Mouse (Mus musculus): ENCODE results near the gene Scrn3. TPM values are rescaled to one million over a fixed set of nuclear protein-coding genes. Genes with fewer than 3 reads are reported as not detected.

The Scrn3 gene
- polyA plus RNA-seq, 1 experiment from 2014 or later = 8.4 TPM

DNA sequence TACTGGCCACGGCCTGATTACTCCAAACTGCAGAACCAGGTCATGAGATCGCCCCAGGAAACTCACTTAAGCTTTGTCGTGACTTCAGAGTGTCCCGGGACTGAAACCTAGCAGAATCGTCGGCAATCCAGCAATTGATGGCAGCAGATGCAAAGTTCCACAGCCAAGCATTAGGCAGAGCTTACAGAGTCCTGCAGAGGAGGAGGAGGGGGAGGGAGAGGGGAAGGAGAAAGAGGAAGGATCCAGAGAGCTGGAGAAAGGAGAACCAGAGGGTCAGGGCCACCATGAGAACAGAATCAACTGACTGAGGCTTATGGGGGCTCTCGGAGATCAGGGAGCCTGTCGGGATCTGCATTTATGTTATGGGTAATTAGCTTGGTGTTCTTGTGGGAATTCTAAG is 26.0 kb downstream of the Scrn3 start:
- 83% methylated on average over 8 of the region's 8 CpGs for WGBS
- Histone ChIP-seq H3K9ac (ENCODE audit: low read depth, low read length) (no peak overlapping the region), H3K9me3 (ENCODE audit: control insufficient read depth, low read length) (no peaks in the 10 kb centered on the region), H3K36me3 (ENCODE audit: control insufficient read depth, insufficient read depth, low read length) (no peaks in the 10 kb centered on the region), H3K4me1 (ENCODE audit: control insufficient read depth, insufficient read depth, low read depth, low read length) (no peaks in the 10 kb centered on the region), H3K4me3 (ENCODE audit: low read length) (no peak overlapping the region), H3K27ac (ENCODE audit: low read depth, low read length) (no peak overlapping the region), H3K4me2 (ENCODE audit: low read length) (no peak overlapping the region), H3K27me3 (replicated peaks; ENCODE audit: control insufficient read depth, insufficient read depth, low read length) (no peaks in the 10 kb centered on the region)
- no peak for ATAC-seq

DNA sequence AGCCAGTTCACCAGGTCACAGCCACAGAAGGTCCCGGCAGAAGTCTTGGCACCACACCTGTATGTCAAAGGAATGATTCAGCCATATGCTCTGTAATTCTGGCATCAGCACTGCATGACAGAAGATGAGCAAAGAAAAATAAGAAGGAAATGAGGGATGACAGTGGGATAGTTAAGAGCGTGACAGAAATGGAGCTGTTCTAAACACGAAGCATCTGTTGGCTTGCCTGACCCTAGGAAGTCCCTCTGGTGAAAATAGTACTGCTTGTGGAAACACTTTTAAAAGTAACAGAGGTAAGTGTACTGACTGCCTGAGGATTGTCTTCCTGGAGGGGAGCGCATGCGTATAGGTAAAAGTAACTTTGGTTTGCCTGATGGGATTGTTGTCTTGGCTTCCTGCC is 31.3 kb downstream of the Scrn3 start:
- 90% methylated on average over 5 of the region's 5 CpGs for WGBS
- no peak overlapping the region for H3K9ac ChIP-seq (ENCODE audit: low read depth, low read length)
- no peak overlapping the region for H3K27ac ChIP-seq (ENCODE audit: low read depth, low read length)
- no peak overlapping the region for H3K4me3 ChIP-seq (ENCODE audit: low read length)
- no peaks in the 10 kb centered on the region for H3K27me3 ChIP-seq (replicated peaks; ENCODE audit: control insufficient read depth, insufficient read depth, low read length)
- no peak overlapping the region for H3K4me2 ChIP-seq (ENCODE audit: low read length)
- no peaks in the 10 kb centered on the region for H3K36me3 ChIP-seq (ENCODE audit: control insufficient read depth, insufficient read depth, low read length)
- no peak for ATAC-seq
- H3K9me3 ChIP-seq (ENCODE audit: control insufficient read depth, low read length) = no peaks in the 10 kb centered on the region
- peaks cover 3% of the 10 kb centered on the region; the same call in 1 of the 2 replicates for H3K4me1 ChIP-seq (ENCODE audit: control insufficient read depth, insufficient read depth, low read depth, low read length)

DNA sequence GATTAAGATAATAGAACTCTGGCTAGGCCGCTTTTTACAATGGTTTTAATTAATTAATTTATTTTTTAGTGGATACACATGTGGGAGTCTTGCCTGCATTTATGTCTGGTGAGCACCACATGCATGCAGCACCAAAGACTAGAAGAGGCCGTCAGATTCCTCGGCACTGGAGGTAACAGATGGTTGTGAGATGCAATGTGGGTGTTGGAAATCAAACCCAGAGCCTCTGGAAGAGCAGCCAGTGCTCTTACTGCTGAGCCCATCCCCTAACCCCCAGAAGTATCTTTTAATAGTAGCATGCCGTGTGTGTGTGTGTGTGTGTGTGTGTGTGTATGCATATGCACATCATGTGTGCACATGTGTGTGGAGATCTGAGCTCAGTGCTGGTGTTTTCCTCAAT is 32.8 kb downstream of the Scrn3 start:
- no peaks in the 10 kb centered on the region for H3K27me3 ChIP-seq (replicated peaks; ENCODE audit: control insufficient read depth, insufficient read depth, low read length)
- WGBS = 87% methylated on average over 4 of the region's 4 CpGs
- peaks cover 3% of the 10 kb centered on the region; the same call in 1 of the 2 replicates for H3K4me1 ChIP-seq (ENCODE audit: control insufficient read depth, insufficient read depth, low read depth, low read length)
- no peak overlapping the region for H3K4me2 ChIP-seq (ENCODE audit: low read length)
- H3K9ac ChIP-seq (ENCODE audit: low read depth, low read length) = no peak overlapping the region
- H3K4me3 ChIP-seq (ENCODE audit: low read length) = no peak overlapping the region
- H3K9me3 ChIP-seq (ENCODE audit: control insufficient read depth, low read length) = no peaks in the 10 kb centered on the region
- ATAC-seq = no peak
- H3K36me3 ChIP-seq (ENCODE audit: control insufficient read depth, insufficient read depth, low read length) = no peaks in the 10 kb centered on the region
- H3K27ac ChIP-seq (ENCODE audit: low read depth, low read length) = no peak overlapping the region

DNA sequence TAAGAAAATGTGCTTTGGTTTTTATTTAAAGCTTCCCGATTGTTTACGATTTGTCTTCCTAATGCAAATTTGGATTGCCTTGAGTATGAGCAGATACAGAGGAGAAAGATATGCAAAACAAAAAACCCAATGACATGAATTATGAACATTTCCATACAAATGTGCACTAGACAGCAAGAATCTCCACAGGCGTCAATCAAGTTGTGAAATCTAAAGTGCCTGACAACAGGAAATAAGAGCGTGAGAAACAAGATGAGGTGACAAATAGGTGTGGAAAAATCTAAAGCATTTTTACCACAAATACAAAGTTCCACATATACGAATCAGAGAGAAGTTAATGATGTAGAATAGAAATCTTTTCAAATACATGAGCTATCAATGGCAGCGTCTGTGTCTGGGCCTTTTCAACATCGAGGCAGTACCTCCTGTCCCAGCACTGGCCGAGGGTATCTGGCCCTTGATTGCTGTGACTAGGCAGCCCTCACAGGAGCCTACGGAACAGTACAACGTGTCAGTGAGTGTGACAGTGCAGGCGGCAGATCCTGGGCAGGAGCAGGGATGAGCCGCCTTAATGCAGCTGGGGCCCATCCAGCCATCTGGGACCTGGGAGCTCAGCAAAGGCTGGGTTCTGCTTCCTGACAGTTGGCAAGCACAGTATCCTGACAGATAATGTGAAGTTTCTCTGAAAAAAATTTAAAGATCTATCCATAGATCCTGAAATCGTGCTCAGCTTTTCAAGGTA is 34.1 kb downstream of the Scrn3 start:
- ATAC-seq = no peak
- H3K9ac ChIP-seq (ENCODE audit: low read depth, low read length) = no peak overlapping the region

DNA sequence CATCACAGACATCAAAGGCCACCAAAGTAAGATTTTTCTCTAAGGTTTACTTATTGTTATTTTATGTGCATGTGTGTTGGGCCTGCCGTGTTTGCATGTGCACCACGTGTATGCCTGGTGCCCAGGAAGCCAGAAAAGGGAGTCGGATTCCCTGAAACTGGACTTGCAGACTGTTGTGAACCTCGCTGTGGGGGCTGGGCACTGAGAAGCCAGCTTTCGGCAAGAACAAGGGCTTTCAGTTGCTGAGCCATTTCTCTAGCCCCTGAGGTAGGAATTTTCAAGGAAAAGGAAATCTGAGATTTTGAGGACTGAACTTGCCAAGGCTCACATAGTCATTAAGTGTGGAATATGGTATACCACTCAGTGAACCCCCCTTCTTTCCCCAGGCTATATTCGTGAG is 34.7 kb downstream of the Scrn3 start:
- Histone ChIP-seq H3K36me3 (ENCODE audit: control insufficient read depth, insufficient read depth, low read length) (no peaks in the 10 kb centered on the region), H3K9me3 (ENCODE audit: control insufficient read depth, low read length) (no peaks in the 10 kb centered on the region), H3K27ac (ENCODE audit: low read depth, low read length) (peak overlapping the region; percentile 24; the same call in 1 of the 2 replicates), H3K9ac (ENCODE audit: low read depth, low read length) (no peak overlapping the region), H3K4me1 (ENCODE audit: control insufficient read depth, insufficient read depth, low read depth, low read length) (peaks cover 3% of the 10 kb centered on the region; the same call in 1 of the 2 replicates), H3K27me3 (replicated peaks; ENCODE audit: control insufficient read depth, insufficient read depth, low read length) (no peaks in the 10 kb centered on the region), H3K4me3 (ENCODE audit: low read length) (no peak overlapping the region), H3K4me2 (ENCODE audit: low read length) (no peak overlapping the region)
- no peak for ATAC-seq
- 63% methylated on average over 6 of the region's 6 CpGs for WGBS

More for the DNA sequence above, 34.1 kb downstream of the Scrn3 start:
- H3K9me3 ChIP-seq (ENCODE audit: control insufficient read depth, low read length) = no peaks in the 10 kb centered on the region
- no peak overlapping the region; the same call in 1 of the 2 replicates for H3K27ac ChIP-seq (ENCODE audit: low read depth, low read length)
- 60% methylated on average over 13 of the region's 13 CpGs for WGBS
- H3K27me3 ChIP-seq (replicated peaks; ENCODE audit: control insufficient read depth, insufficient read depth, low read length) = no peaks in the 10 kb centered on the region
- no peak overlapping the region for H3K4me3 ChIP-seq (ENCODE audit: low read length)
- peaks cover 3% of the 10 kb centered on the region; the same call in 1 of the 2 replicates for H3K4me1 ChIP-seq (ENCODE audit: control insufficient read depth, insufficient read depth, low read depth, low read length)
- no peak overlapping the region for H3K4me2 ChIP-seq (ENCODE audit: low read length)
- no peaks in the 10 kb centered on the region for H3K36me3 ChIP-seq (ENCODE audit: control insufficient read depth, insufficient read depth, low read length)

DNA sequence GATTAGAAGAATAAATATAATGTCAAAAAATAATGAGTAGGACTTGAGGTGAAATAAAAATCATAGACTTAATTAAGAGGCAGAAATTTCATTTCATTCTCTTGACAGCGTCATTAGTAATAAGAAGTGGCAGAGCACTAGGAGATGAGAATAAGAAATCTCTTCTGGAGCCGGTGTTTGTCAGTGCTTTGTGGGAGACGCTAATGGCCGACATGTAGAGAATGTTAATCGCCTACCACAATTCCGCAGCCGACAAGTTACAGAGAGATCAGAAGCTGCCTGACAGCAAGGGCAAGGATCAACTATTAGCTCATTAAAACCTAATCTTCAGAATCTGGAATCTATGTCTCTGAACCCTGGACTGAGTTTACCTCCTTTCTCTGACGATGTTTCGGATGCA is 35.4 kb downstream of the Scrn3 start:
- no peaks in the 10 kb centered on the region for H3K9me3 ChIP-seq (ENCODE audit: control insufficient read depth, low read length)
- 41% methylated on average over 9 of the region's 9 CpGs for WGBS
- H3K4me2 ChIP-seq (ENCODE audit: low read length) = no peak overlapping the region
- H3K4me1 ChIP-seq (ENCODE audit: control insufficient read depth, insufficient read depth, low read depth, low read length) = peaks cover 3% of the 10 kb centered on the region; the same call in 1 of the 2 replicates
- H3K4me3 ChIP-seq (ENCODE audit: low read length) = no peak overlapping the region
- no peak overlapping the region for H3K27ac ChIP-seq (ENCODE audit: low read depth, low read length)
- H3K9ac ChIP-seq (ENCODE audit: low read depth, low read length) = no peak overlapping the region
- H3K36me3 ChIP-seq (ENCODE audit: control insufficient read depth, insufficient read depth, low read length) = no peaks in the 10 kb centered on the region
- H3K27me3 ChIP-seq (replicated peaks; ENCODE audit: control insufficient read depth, insufficient read depth, low read length) = no peaks in the 10 kb centered on the region
- ATAC-seq = no peak

DNA sequence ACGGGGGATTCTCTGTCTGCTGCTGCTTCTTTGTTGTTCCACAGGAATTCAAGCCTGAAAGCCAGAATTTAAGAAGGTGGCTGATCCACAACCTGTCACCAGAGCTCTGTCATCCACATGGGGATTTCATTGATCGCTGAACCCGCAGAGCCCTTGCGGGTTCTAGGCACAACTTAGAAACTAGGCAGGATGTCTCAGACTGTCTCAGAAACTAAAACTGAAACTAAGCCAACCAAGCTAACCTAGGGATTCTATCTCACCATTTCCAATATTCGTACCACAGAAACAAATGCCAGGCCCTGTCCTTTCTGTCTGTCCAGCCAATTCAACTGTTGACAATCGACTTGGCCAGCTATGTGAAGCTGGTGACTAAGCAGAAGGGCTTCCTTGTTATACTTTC is 35.8 kb downstream of the Scrn3 start:
- Histone ChIP-seq H3K4me2 (ENCODE audit: low read length) (no peak overlapping the region), H3K27ac (ENCODE audit: low read depth, low read length) (no peak overlapping the region), H3K4me3 (ENCODE audit: low read length) (no peak overlapping the region), H3K4me1 (ENCODE audit: control insufficient read depth, insufficient read depth, low read depth, low read length) (peaks cover 3% of the 10 kb centered on the region; the same call in 1 of the 2 replicates), H3K9me3 (ENCODE audit: control insufficient read depth, low read length) (no peaks in the 10 kb centered on the region), H3K27me3 (replicated peaks; ENCODE audit: control insufficient read depth, insufficient read depth, low read length) (no peaks in the 10 kb centered on the region), H3K36me3 (ENCODE audit: control insufficient read depth, insufficient read depth, low read length) (no peaks in the 10 kb centered on the region), H3K9ac (ENCODE audit: low read depth, low read length) (no peak overlapping the region)
- no peak for ATAC-seq
- 79% methylated on average over 6 of the region's 6 CpGs for WGBS

DNA sequence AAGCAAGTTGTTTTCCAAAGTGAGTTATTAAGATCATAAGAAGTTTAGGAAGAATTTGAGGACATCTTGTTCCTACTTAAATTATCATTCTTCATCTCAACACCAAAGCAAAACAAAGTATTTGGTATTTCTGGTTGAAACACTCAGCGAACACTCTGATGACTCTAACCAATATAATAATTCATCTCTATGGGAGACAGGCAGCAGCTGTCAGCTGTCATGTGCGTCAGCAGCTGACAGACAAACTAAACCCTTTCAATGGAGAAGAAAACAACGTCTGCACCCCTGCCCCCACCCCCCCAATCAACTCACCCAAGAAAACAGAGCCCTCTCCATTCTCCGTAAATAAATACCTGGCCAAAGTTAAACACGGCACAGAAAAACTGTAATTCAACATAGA is 39.1 kb downstream of the Scrn3 start:
- Histone ChIP-seq H3K4me3 (ENCODE audit: low read length) (no peak overlapping the region), H3K36me3 (ENCODE audit: control insufficient read depth, insufficient read depth, low read length) (no peaks in the 10 kb centered on the region), H3K4me2 (ENCODE audit: low read length) (no peak overlapping the region), H3K4me1 (ENCODE audit: control insufficient read depth, insufficient read depth, low read depth, low read length) (peaks cover 3% of the 10 kb centered on the region; the same call in 1 of the 2 replicates), H3K27me3 (replicated peaks; ENCODE audit: control insufficient read depth, insufficient read depth, low read length) (no peaks in the 10 kb centered on the region), H3K9ac (ENCODE audit: low read depth, low read length) (no peak overlapping the region), H3K9me3 (ENCODE audit: control insufficient read depth, low read length) (no peaks in the 10 kb centered on the region), H3K27ac (ENCODE audit: low read depth, low read length) (no peak overlapping the region)
- ATAC-seq = no peak
- 52% methylated on average over 5 of the region's 5 CpGs for WGBS

DNA sequence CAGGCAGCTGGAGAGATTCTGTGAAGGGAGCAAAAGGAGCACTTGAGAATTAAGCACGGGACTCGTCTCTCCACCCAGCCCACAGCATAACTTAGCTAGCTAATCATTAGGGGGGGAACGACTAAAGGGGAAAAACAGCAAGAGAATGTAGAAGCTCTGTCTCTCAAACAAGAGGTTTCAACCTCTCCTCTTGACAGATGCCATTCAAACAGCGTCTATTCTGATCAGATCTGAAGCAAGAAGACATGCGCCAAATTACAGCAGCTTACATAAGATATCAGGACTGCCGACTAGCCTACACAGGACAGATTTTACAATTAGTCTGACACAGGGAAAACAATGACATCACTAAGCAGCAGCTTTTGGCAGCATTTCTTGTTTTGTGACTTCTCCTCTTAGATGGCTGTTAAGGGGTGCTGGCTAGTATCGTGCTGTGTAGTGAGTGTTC is 39.5 kb downstream of the Scrn3 start:
- no peak overlapping the region for H3K4me3 ChIP-seq (ENCODE audit: low read length)
- no peaks in the 10 kb centered on the region for H3K27me3 ChIP-seq (replicated peaks; ENCODE audit: control insufficient read depth, insufficient read depth, low read length)
- H3K9me3 ChIP-seq (ENCODE audit: control insufficient read depth, low read length) = no peaks in the 10 kb centered on the region
- no peak overlapping the region for H3K27ac ChIP-seq (ENCODE audit: low read depth, low read length)
- WGBS = 50% methylated on average over 7 of the region's 7 CpGs
- H3K9ac ChIP-seq (ENCODE audit: low read depth, low read length) = no peak overlapping the region
- no peak for ATAC-seq
- peaks cover 3% of the 10 kb centered on the region; the same call in 1 of the 2 replicates for H3K4me1 ChIP-seq (ENCODE audit: control insufficient read depth, insufficient read depth, low read depth, low read length)
- H3K36me3 ChIP-seq (ENCODE audit: control insufficient read depth, insufficient read depth, low read length) = no peaks in the 10 kb centered on the region
- H3K4me2 ChIP-seq (ENCODE audit: low read length) = no peak overlapping the region
